Mouse (Mus musculus): ENCODE measurements around the gene Tbc1d22b. TPM values are rescaled to one million over a fixed set of nuclear protein-coding genes. Genes with fewer than 3 reads are reported as not detected.
A peak's percentile ranks its signal among the peaks of the same experiment; 100 is the strongest.

The Tbc1d22b gene
- polyA plus RNA-seq, 1 experiment: 27.3 TPM

DNA sequence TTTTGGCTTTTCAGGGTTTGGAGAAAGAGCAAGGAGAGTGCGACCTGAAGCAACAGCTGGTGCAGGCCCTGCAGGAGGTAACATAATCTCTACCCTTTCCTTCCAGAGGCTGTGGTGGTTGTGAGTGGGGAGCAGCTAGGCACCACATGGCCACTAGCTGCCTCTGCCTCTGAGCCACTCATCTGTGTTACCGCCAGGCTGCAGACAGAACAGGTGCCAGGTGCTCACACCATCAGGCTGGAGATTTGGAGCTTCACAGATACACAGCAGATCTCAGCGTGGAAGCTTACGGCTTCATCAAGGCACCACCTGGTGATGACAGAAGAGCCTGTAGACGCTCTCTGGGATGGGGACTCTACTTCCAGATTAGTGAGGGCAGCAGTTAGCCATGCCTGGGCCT, 79.4 kb downstream of the Tbc1d22b start:
- TF ChIP-seq CTCF (IDR thresholded peaks at IDR 0.05; ENCODE audit: extremely low read depth, insufficient read length, insufficient replicate concordance, low read depth, low read length): no peak
- no peak for TF ChIP-seq POLR2A (IDR thresholded peaks at IDR 0.05; ENCODE audit: low read depth, low read length)
- Histone ChIP-seq H3K27me3 (ENCODE audit: control insufficient read depth, insufficient read depth, low read length) (no peaks in the 10 kb centered on the region), H3K36me3 (ENCODE audit: control insufficient read depth, insufficient read depth, low read length) (peaks cover 65% of the 10 kb centered on the region), H3K4me3 (ENCODE audit: low read depth, low read length) (no peak overlapping the region), H3K27ac (ENCODE audit: insufficient read depth, low read depth, low read length) (no peak overlapping the region), H3K4me1 (ENCODE audit: control insufficient read depth, insufficient read depth, insufficient read length, low read length) (no peaks in the 10 kb centered on the region)
- WGBS: 93% methylated on average over 5 of the region's 5 CpGs

- 35% methylated on average over 5 of the region's 5 CpGs for WGBS
- H3K4me1 ChIP-seq (ENCODE audit: control insufficient read depth, insufficient read depth, insufficient read length, low read length): no peaks in the 10 kb centered on the region
- H3K4me3 ChIP-seq (ENCODE audit: low read depth, low read length): no peak overlapping the region
- H3K27me3 ChIP-seq (ENCODE audit: control insufficient read depth, insufficient read depth, low read length): no peaks in the 10 kb centered on the region
- no peak overlapping the region for H3K27ac ChIP-seq (ENCODE audit: insufficient read depth, low read depth, low read length)
- no peak for TF ChIP-seq CTCF (IDR thresholded peaks at IDR 0.05; ENCODE audit: extremely low read depth, insufficient read length, insufficient replicate concordance, low read depth, low read length)
- no peak for TF ChIP-seq POLR2A (IDR thresholded peaks at IDR 0.05; ENCODE audit: low read depth, low read length)
- H3K36me3 ChIP-seq (ENCODE audit: control insufficient read depth, insufficient read depth, low read length): peaks cover 70% of the 10 kb centered on the region
Observed at GRCm38 (mm10) chr17:29629620-29630019, 80.0 kb downstream of the Tbc1d22b start.

DNA sequence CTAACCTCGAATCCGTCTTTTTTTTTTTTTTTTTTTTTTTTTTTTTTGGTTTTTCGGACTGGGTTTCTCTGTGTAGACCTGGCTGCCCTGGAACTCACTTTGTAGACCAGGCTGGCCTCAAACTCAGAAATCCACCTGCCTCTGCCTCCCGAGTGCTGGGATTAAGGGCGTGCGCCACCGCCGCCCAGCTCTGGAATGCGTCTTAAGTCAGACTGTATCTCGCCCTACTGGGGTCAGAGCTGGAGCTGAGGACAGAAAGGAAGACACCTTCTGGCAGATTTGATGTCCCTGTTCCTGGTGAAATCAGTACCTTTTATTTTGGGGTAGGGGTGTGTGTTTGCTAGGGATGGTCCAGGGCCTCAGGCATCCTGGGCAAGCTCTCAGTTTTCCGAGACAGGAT, 82.7 kb downstream of the Tbc1d22b start:
- no peak for TF ChIP-seq POLR2A (IDR thresholded peaks at IDR 0.05; ENCODE audit: low read depth, low read length)
- no peak for TF ChIP-seq CTCF (IDR thresholded peaks at IDR 0.05; ENCODE audit: extremely low read depth, insufficient read length, insufficient replicate concordance, low read depth, low read length)
- Histone ChIP-seq H3K4me1 (ENCODE audit: control insufficient read depth, insufficient read depth, insufficient read length, low read length) (no peaks in the 10 kb centered on the region), H3K27ac (ENCODE audit: insufficient read depth, low read depth, low read length) (no peak overlapping the region), H3K27me3 (ENCODE audit: control insufficient read depth, insufficient read depth, low read length) (no peaks in the 10 kb centered on the region), H3K4me3 (ENCODE audit: low read depth, low read length) (no peak overlapping the region), H3K36me3 (ENCODE audit: control insufficient read depth, insufficient read depth, low read length) (peaks cover 77% of the 10 kb centered on the region)
- 93% methylated on average over 11 of the region's 11 CpGs for WGBS

GRCm38 (mm10) chr17:29635492-29635891, 85.9 kb downstream of the Tbc1d22b start:
- peaks cover 69% of the 10 kb centered on the region for H3K36me3 ChIP-seq (ENCODE audit: control insufficient read depth, insufficient read depth, low read length)
- WGBS: 91% methylated on average over 8 of the region's 8 CpGs
- no peak overlapping the region for H3K4me3 ChIP-seq (ENCODE audit: low read depth, low read length)
- TF ChIP-seq POLR2A (IDR thresholded peaks at IDR 0.05; ENCODE audit: low read depth, low read length) (no peak), CTCF (IDR thresholded peaks at IDR 0.05; ENCODE audit: extremely low read depth, insufficient read length, insufficient replicate concordance, low read depth, low read length) (no peak)
- no peak overlapping the region for H3K27ac ChIP-seq (ENCODE audit: insufficient read depth, low read depth, low read length)
- no peaks in the 10 kb centered on the region for H3K4me1 ChIP-seq (ENCODE audit: control insufficient read depth, insufficient read depth, insufficient read length, low read length)
- H3K27me3 ChIP-seq (ENCODE audit: control insufficient read depth, insufficient read depth, low read length): no peaks in the 10 kb centered on the region

- no peaks in the 10 kb centered on the region for H3K27me3 ChIP-seq (ENCODE audit: control insufficient read depth, insufficient read depth, low read length)
- no peak overlapping the region for H3K4me3 ChIP-seq (ENCODE audit: low read depth, low read length)
- no peaks in the 10 kb centered on the region for H3K4me1 ChIP-seq (ENCODE audit: control insufficient read depth, insufficient read depth, insufficient read length, low read length)
- WGBS: 66% methylated on average over 5 of the region's 5 CpGs
- no peak overlapping the region for H3K27ac ChIP-seq (ENCODE audit: insufficient read depth, low read depth, low read length)
- H3K36me3 ChIP-seq (ENCODE audit: control insufficient read depth, insufficient read depth, low read length): peaks cover 69% of the 10 kb centered on the region
- peak; percentile 51; the same call in 1 of the 2 replicates for TF ChIP-seq CTCF (IDR thresholded peaks at IDR 0.05; ENCODE audit: extremely low read depth, insufficient read length, insufficient replicate concordance, low read depth, low read length)
- no peak for TF ChIP-seq POLR2A (IDR thresholded peaks at IDR 0.05; ENCODE audit: low read depth, low read length)
Observed at GRCm38 (mm10) chr17:29636118-29636517, 86.5 kb downstream of the Tbc1d22b start.

- WGBS: 81% methylated on average over 4 of the region's 4 CpGs
Observed at GRCm38 (mm10) chr17:29637377-29637776, 87.8 kb downstream of the Tbc1d22b start.

DNA sequence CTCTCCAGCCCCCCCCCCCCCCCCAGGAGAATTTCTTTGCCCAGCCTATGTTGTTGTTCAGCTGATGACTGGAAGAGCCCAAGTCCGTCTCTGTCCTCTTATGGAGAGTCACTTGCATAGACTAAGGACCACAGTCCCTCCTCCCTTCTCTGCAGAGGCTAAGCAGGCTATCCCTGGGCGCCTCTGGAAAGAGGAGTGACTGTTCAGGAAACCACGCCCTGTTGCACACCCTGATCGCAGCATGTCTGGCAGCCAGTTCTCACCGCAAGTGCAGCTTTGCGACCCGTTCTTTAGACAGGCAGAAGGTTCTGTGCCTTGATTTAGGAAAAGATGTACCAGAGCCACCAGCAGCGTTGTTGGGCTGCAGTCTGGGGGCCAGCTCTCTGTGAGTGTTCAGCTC, 88.3 kb downstream of the Tbc1d22b start:
- WGBS: 53% methylated on average over 8 of the region's 8 CpGs
- Histone ChIP-seq H3K4me3 (ENCODE audit: low read depth, low read length) (no peak overlapping the region), H3K27me3 (ENCODE audit: control insufficient read depth, insufficient read depth, low read length) (no peaks in the 10 kb centered on the region), H3K36me3 (ENCODE audit: control insufficient read depth, insufficient read depth, low read length) (peaks cover 67% of the 10 kb centered on the region), H3K4me1 (ENCODE audit: control insufficient read depth, insufficient read depth, insufficient read length, low read length) (no peaks in the 10 kb centered on the region), H3K27ac (ENCODE audit: insufficient read depth, low read depth, low read length) (no peak overlapping the region)
- TF ChIP-seq CTCF (IDR thresholded peaks at IDR 0.05; ENCODE audit: extremely low read depth, insufficient read length, insufficient replicate concordance, low read depth, low read length) (no peak), POLR2A (IDR thresholded peaks at IDR 0.05; ENCODE audit: low read depth, low read length) (no peak)

More at GRCm38 (mm10) chr17:29637377-29637776, 87.8 kb downstream of the Tbc1d22b start:
- Histone ChIP-seq H3K36me3 (ENCODE audit: control insufficient read depth, insufficient read depth, low read length) (peaks cover 71% of the 10 kb centered on the region), H3K4me3 (ENCODE audit: low read depth, low read length) (no peak overlapping the region), H3K27ac (ENCODE audit: insufficient read depth, low read depth, low read length) (no peak overlapping the region), H3K4me1 (ENCODE audit: control insufficient read depth, insufficient read depth, insufficient read length, low read length) (no peaks in the 10 kb centered on the region), H3K27me3 (ENCODE audit: control insufficient read depth, insufficient read depth, low read length) (no peaks in the 10 kb centered on the region)
- TF ChIP-seq POLR2A (IDR thresholded peaks at IDR 0.05; ENCODE audit: low read depth, low read length) (no peak), CTCF (IDR thresholded peaks at IDR 0.05; ENCODE audit: extremely low read depth, insufficient read length, insufficient replicate concordance, low read depth, low read length) (no peak)

Data from small intestine, adult 2 months (tissue).